Mouse (Mus musculus) intestine, embryonic 16.5 days (tissue): ENCODE results near the gene Nt5dc2. TPM values are rescaled to one million over a fixed set of nuclear protein-coding genes. Genes with fewer than 3 reads are reported as not detected.

Experiments used
- ATAC-seq: fragments of 200-750 bp; cut with Nextera tagmentation; 2 replicates; pipeline ENCODE4 v1.8.0; 2017; ENCODE audit warnings: moderate TSS enrichment, moderate library complexity
- H3K27ac ChIP-seq: fragments of 300-500 bp; sonication (generic); 2 replicates; pipeline ENCODE4 v1.5.1; 2014; ENCODE audit warnings: mild to moderate bottlenecking, low read length
- H3K27me3 ChIP-seq: fragments of 300-500 bp; sonication (generic); replicated peaks from 2 replicates; pipeline ENCODE4 v1.6.1; 2014; ENCODE audit warnings: low read length, control low read depth, mixed read lengths; ENCODE audit not compliant: control insufficient read depth, insufficient read depth
- H3K36me3 ChIP-seq: fragments of 300-500 bp; sonication (generic); 2 replicates; pipeline ENCODE4 v1.6.1; 2014; ENCODE audit warnings: low read length, control low read depth; ENCODE audit not compliant: control insufficient read depth, insufficient read depth
- H3K4me1 ChIP-seq: fragments of 300-500 bp; sonication (generic); 2 replicates; pipeline ENCODE4 v1.6.1; 2014; ENCODE audit warnings: low read length, control low read depth, mixed read lengths; ENCODE audit not compliant: control insufficient read depth, insufficient read depth
- H3K4me2 ChIP-seq: fragments of 300-500 bp; sonication (generic); 2 replicates; pipeline ENCODE4 v1.6.1; 2014; ENCODE audit warnings: low read depth, low read length, control low read depth
- H3K4me3 ChIP-seq: fragments of 300-500 bp; sonication (generic); 2 replicates; pipeline ENCODE4 v1.5.1; 2014; ENCODE audit warnings: mild to moderate bottlenecking, low read length
- H3K9ac ChIP-seq: fragments of 300-500 bp; sonication (generic); 2 replicates; pipeline ENCODE4 v1.6.1; 2014; ENCODE audit warnings: low read depth, low read length
- H3K9me3 ChIP-seq: fragments of 300-500 bp; sonication (generic); 2 replicates; pipeline ENCODE4 v1.6.1; 2016; ENCODE audit warnings: low read length, control low read depth; ENCODE audit not compliant: control insufficient read depth
- WGBS: fragments of 180-500 bp; shearing (Covaris S2); extraction: QIAGEN DNeasy Blood & Tissue Kit; methylation state at CpG from one replicate; pipeline ENCODE4 v1.1.7; 2014; 5-methylcytosine and 5-hydroxymethylcytosine counted together
- polyA plus RNA-seq: library from polyadenylated mRNA; unstranded; fragments of >200 nt; fragmentation: Nextera tagmentation; extraction: Ambion mirVana; gene quantifications from 2 replicates; pipeline ENCODE4 v1.2.1, GENCODE M21; 2015

Gene Nt5dc2
- polyA plus RNA-seq, 1 experiment from 2014 or later = 205 TPM

GRCm38 (mm10) chr14:31115522-31115921 lies 15.3 kb upstream of the Nt5dc2 start:
- 49% methylated on average over 2 of the region's 2 CpGs for WGBS
- H3K9me3 ChIP-seq = no peaks in the 10 kb centered on the region
- no peak for ATAC-seq
- H3K4me1 ChIP-seq = no peaks in the 10 kb centered on the region
- no peak overlapping the region for H3K9ac ChIP-seq
- peaks cover 1% of the 10 kb centered on the region; the same call in 1 of the 2 replicates for H3K36me3 ChIP-seq
- H3K4me2 ChIP-seq = no peak overlapping the region
- H3K4me3 ChIP-seq = no peak overlapping the region
- no peak overlapping the region for H3K27ac ChIP-seq
- no peaks in the 10 kb centered on the region for H3K27me3 ChIP-seq

GRCm38 (mm10) chr14:31125106-31126075 lies 5.5 kb upstream of the Nt5dc2 start:
- no peak for ATAC-seq
- Histone ChIP-seq H3K4me1 (peaks cover 14% of the 10 kb centered on the region), H3K36me3 (no peaks in the 10 kb centered on the region; the same call in 1 of the 2 replicates), H3K27ac (no peak overlapping the region), H3K9me3 (no peaks in the 10 kb centered on the region), H3K27me3 (no peaks in the 10 kb centered on the region), H3K4me3 (no peak overlapping the region), H3K9ac (no peak overlapping the region), H3K4me2 (no peak overlapping the region)
- WGBS = 63% methylated on average over 9 of the region's 9 CpGs

GRCm38 (mm10) chr14:31126826-31127225 lies 4.0 kb upstream of the Nt5dc2 start:
- Histone ChIP-seq H3K9me3 (no peaks in the 10 kb centered on the region), H3K4me1 (peaks cover 16% of the 10 kb centered on the region), H3K4me2 (peak overlapping the region; percentile 37; the same call in 1 of the 2 replicates), H3K9ac (no peak overlapping the region), H3K27me3 (no peaks in the 10 kb centered on the region), H3K27ac (no peak overlapping the region), H3K4me3 (no peak overlapping the region), H3K36me3 (no peaks in the 10 kb centered on the region; the same call in 1 of the 2 replicates)
- 90% methylated on average over 8 of the region's 8 CpGs for WGBS
- no peak for ATAC-seq

- Histone ChIP-seq H3K27me3 (no peaks in the 10 kb centered on the region), H3K9ac (peak overlapping the region; percentile 86), H3K9me3 (no peaks in the 10 kb centered on the region), H3K4me1 (peaks cover 30% of the 10 kb centered on the region), H3K27ac (peak overlapping the region; percentile 88), H3K36me3 (no peaks in the 10 kb centered on the region; the same call in 1 of the 2 replicates), H3K4me2 (peak overlapping the region; percentile 77), H3K4me3 (peak overlapping the region; percentile 76)
- 1% methylated on average over 23 of the region's 23 CpGs for WGBS
- ATAC-seq = peak; percentile 13
These were observed 2.6 kb upstream of the Nt5dc2 start for GRCm38 (mm10) chr14:31128101-31128825.

- Histone ChIP-seq H3K4me1 (peaks cover 35% of the 10 kb centered on the region), H3K9ac (peak within 1 kb of the TSS; percentile 86), H3K9me3 (no peaks in the 10 kb centered on the region), H3K4me2 (peak within 1 kb of the TSS; percentile 77), H3K36me3 (no peaks in the 10 kb centered on the region; the same call in 1 of the 2 replicates), H3K4me3 (peak within 1 kb of the TSS; percentile 76), H3K27me3 (no peaks in the 10 kb centered on the region), H3K27ac (peak within 1 kb of the TSS; percentile 88)
- WGBS = 1% methylated on average over 33 of the region's 33 CpGs
- peak; percentile 92 for ATAC-seq
These were observed 2.0 kb upstream of the Nt5dc2 start, which contains the start of gene Smim4 for GRCm38 (mm10) chr14:31128826-31129219. TSS of gene Smim4 (minus strand) at chr14:31128956.

- H3K4me3 ChIP-seq = peak overlapping the region; percentile 76
- H3K27ac ChIP-seq = peak overlapping the region; percentile 73
- 67% methylated on average over 15 of the region's 15 CpGs for WGBS
- H3K4me2 ChIP-seq = peak overlapping the region; percentile 82
- no peak for ATAC-seq
- no peaks in the 10 kb centered on the region for H3K27me3 ChIP-seq
- H3K9me3 ChIP-seq = no peaks in the 10 kb centered on the region
- H3K4me1 ChIP-seq = peaks cover 37% of the 10 kb centered on the region
- H3K36me3 ChIP-seq = no peaks in the 10 kb centered on the region
- H3K9ac ChIP-seq = peak overlapping the region; percentile 91
These were observed 1.3 kb upstream of the Nt5dc2 start for GRCm38 (mm10) chr14:31129326-31130235.

- H3K9me3 ChIP-seq = no peaks in the 10 kb centered on the region
- peaks cover 37% of the 10 kb centered on the region for H3K4me1 ChIP-seq
- peak; percentile 2; the same call in 1 of the 2 replicates for ATAC-seq
- H3K27ac ChIP-seq = peak overlapping the region; percentile 73; the same call in 1 of the 2 replicates
- under 1% methylated on average over 43 of the region's 43 CpGs for WGBS
- H3K9ac ChIP-seq = peak overlapping the region; percentile 91
- peak overlapping the region; percentile 92 for H3K4me3 ChIP-seq
- peaks cover 8% of the 10 kb centered on the region; the same call in 1 of the 2 replicates for H3K36me3 ChIP-seq
- no peaks in the 10 kb centered on the region for H3K27me3 ChIP-seq
- peak overlapping the region; percentile 82 for H3K4me2 ChIP-seq
These were observed 494 bp downstream of the Nt5dc2 start for GRCm38 (mm10) chr14:31131272-31131821.

GRCm38 (mm10) chr14:31132031-31132430 lies 1.2 kb downstream of the Nt5dc2 start:
- peaks cover 36% of the 10 kb centered on the region for H3K4me1 ChIP-seq
- H3K9me3 ChIP-seq = no peaks in the 10 kb centered on the region
- H3K27me3 ChIP-seq = no peaks in the 10 kb centered on the region
- peak overlapping the region; percentile 92 for H3K4me3 ChIP-seq
- peaks cover 15% of the 10 kb centered on the region for H3K36me3 ChIP-seq
- 8% methylated on average over 6 of the region's 6 CpGs for WGBS
- H3K9ac ChIP-seq = peak overlapping the region; percentile 91
- peak overlapping the region; percentile 78 for H3K27ac ChIP-seq
- no peak for ATAC-seq
- peak overlapping the region; percentile 82 for H3K4me2 ChIP-seq
